Mouse (Mus musculus): Measurements from ENCODE around the gene Plppr4. TPM values are rescaled to one million over a fixed set of nuclear protein-coding genes. Genes with fewer than 3 reads are reported as not detected.

The Plppr4 gene
- not detected for total RNA-seq (2023)

DNA sequence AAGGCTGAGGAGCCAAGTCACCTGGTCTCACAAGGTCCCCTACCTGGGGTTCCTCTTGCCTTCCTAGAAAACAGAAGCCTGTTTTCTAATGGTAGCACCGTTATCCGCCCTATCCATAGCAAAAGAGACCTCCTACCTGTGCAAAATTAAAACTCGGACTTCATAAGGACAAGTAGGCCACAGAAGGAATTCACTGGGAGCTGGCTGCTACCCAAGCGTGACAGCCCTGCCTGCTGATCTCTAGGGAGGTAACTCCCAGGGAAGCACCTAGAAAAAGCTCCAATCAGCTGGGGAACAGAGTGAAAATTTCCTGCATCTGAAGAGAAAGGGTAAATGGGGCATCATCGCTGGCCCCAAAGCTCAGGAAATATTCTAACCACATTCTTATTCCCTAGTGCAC lies at the start of gene Plppr4:
Gene Plppr4, minus strand, starts transcription at position 349 of the 400 bp plus-strand sequence.

Other genes starting within 250 kb of the Plppr4 start
- not detected for gene Plppr5, start 214.0 kb upstream of the Plppr4 start, total RNA-seq (2023)